Mouse (Mus musculus): ENCODE data around the gene Gm813. TPM values are rescaled to one million over a fixed set of nuclear protein-coding genes. Genes with fewer than 3 reads are reported as not detected.
"Not testable (repeated sequence)": the region's sequence is repeated elsewhere in the genome, so short reads cannot be mapped to it uniquely, and the experiment has no call there.

The Gm813 gene
- not detected in 3 replicates for total RNA-seq (2017)

DNA sequence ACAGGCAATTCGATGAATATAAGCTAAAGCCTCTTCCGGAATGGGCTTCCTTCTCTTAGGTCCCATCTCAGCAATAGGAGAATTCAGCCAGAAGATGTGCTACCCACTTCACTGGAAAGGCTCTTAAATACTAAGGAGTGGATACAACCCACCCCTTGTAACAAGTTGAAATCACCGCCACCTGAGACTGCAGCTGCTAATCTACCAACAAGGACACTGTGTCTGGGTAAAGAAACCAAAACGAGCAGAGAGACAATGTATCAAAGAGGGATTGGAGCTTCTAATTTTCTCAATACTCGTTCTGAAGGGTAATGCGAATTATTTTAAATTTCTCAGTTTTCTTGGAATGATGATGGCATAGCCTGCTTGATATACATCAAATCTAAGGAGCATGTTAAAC lies at the start of gene Gm813:
Gene Gm813, minus strand, starts transcription at position 101 of the 400 bp plus-strand sequence.
- ATAC-seq (replicated peaks; ENCODE audit: insufficient number of reproducible peaks, low FRiP score, low TSS enrichment, poor library complexity, severe bottlenecking) = no peak

DNA sequence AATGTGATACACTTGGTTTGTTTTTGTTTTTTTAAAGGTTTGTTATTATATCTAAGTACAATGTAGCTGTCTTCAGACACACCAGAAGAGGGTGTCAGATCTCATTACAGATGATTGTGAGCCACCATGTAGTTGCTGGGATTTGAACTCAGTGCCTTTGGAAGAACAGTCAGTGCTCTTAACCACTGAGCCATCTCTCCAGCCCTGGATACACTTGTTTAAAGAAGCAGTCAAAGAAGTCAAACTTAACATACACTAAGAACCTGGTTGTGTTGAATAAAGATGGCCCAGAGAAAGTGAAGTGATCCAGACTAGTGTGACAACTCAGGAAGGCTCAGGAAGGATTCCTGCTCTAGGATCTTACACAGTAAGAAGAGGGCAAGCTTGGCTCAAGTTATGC lies 48.4 kb upstream of the Gm813 start:
- ATAC-seq (replicated peaks; ENCODE audit: insufficient number of reproducible peaks, low FRiP score, low TSS enrichment, poor library complexity, severe bottlenecking) = not testable (repeated sequence)

DNA sequence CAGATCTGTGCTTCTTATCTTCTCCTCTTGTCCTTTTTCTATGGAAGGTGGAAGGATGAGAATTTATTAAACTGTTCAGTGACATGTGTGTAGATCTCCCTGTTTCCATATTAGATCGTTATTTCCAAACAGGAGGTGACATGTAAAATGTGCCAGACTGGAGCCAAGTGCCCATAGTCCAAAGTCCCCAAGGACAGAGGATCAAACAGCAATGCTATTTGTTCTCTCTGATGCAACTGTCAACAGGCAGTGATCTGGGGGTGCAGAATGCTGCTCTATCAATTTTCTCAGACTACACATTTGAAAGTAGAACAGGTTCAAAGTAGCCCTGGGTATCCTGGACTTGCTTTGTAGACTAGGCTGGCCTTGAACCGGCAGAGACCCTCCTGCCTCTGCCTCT lies 47.0 kb upstream of the Gm813 start:
- no peak for ATAC-seq (replicated peaks; ENCODE audit: insufficient number of reproducible peaks, low FRiP score, low TSS enrichment, poor library complexity, severe bottlenecking)

DNA sequence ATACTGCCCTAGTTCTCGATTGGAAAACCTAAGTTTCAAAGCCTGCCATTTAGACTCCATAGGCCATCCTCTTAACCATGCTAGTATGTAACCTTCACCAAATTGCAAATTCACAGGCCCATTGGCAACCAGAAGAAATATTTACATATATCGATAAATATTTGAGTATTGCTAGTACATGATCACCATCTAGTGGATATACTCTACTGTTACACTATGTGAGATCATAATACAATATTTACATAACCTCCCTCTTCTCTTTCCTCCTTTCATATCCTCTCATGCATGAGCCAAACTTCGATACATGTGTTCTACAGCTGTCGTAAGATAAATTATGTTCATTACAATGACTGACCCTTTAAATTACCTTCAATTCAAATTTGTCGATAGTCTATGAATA lies 46.2 kb upstream of the Gm813 start:
- ATAC-seq (replicated peaks; ENCODE audit: insufficient number of reproducible peaks, low FRiP score, low TSS enrichment, poor library complexity, severe bottlenecking) = 0 out of 2 replicates have a peak, but pooled peaks have one; percentile 35

DNA sequence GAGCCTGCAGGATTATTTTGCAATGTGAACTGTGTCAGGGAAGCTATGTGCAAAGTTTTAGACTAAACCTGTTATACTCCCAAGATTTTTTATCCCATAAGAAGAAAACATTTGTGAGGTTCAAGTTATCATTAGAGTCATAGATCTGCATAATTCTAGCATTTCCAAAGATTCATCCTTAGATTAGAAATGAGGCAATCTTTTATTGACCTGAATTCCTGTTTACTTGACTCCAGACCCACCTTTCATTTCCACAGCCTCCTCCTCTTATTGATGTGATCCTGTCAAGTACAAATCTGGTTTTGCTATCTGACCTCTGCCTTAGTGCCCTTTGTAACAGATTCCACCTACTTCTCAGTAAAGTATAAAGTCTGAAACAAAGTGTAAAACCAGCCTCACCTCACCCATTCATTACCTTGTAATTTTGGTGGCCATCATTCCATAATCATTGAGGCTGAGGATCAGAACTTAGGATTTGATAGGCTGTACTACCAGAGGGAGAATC lies 45.6 kb upstream of the Gm813 start:
- no peak for ATAC-seq (replicated peaks; ENCODE audit: insufficient number of reproducible peaks, low FRiP score, low TSS enrichment, poor library complexity, severe bottlenecking)

DNA sequence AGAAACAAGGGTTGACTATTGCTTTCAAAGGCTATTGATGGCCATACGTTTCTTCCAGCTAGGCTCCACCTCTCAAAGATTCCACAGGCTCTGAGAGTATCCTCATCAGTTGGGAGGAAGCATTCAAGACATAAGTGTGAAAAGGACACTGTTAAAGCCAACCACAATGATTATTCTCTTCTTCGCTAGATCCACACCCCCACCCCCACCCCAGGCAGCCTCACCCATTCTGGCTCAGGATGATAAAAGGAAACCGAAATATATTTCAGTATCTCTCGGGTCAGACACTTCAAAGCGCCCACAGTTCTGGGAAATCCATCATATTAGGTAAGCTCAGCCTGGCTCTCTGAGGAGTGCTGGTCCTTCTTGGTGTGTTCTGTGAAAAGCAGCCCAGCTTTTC lies 45.0 kb upstream of the Gm813 start:
- no peak for ATAC-seq (replicated peaks; ENCODE audit: insufficient number of reproducible peaks, low FRiP score, low TSS enrichment, poor library complexity, severe bottlenecking)

DNA sequence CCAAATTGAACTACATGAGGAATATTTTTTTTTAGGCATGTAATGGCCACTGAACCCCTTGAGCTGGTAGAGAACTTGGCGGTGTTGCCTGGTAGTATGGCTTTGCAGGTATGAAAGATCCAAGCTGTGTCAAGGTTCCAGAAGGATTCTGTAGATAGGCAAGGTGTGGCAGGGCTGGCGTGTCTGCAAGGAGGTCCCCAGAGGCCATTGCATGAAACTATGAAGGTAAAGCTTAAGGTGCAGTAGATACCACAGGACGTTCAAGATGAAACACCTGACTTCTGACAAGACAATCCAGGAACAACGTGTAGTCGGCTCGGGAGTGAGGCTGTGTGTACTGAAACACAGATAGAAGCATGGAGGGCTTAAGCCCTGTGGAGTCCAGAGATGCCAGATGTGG lies 41.9 kb upstream of the Gm813 start:
- no peak for ATAC-seq (replicated peaks; ENCODE audit: insufficient number of reproducible peaks, low FRiP score, low TSS enrichment, poor library complexity, severe bottlenecking)

DNA sequence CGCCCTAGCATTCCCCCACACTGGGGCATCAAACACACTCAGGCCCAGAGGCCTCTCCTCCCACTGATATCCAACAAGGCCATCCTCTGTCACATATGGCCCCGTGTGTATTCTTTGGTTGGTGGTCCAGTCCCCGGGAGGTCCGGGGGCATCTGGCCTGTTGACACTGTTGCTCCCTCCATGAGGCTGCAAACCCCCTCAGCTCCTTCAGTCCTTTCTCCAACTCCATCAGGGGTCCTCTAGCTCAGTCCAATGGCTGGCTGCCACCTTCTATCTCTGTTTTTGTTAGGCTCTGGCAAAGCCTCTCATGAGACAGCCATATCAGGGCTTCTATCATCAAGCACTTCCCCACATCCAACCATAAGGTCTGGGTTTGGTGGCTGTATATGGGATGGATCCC lies 39.7 kb upstream of the Gm813 start:
- ATAC-seq (replicated peaks; ENCODE audit: insufficient number of reproducible peaks, low FRiP score, low TSS enrichment, poor library complexity, severe bottlenecking) = no peak

DNA sequence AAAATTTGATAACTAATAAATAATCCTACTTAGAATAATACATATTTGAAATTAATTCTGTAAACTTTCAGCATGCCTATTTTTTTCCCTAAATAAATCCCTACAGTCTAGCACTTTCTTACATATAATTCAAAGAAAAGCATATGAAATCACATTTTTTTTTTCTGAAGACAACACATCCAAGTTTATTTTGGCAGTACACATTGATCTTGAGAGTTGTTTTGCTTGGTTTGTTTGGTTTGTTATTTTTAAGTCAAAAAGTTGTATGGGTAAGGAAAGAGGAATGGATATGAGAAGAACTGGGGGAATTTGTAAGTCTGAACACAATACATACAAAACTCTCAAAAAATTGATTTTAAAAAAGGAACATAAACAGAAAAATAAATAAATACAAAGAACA lies 39.0 kb upstream of the Gm813 start:
- no peak for ATAC-seq (replicated peaks; ENCODE audit: insufficient number of reproducible peaks, low FRiP score, low TSS enrichment, poor library complexity, severe bottlenecking)

DNA sequence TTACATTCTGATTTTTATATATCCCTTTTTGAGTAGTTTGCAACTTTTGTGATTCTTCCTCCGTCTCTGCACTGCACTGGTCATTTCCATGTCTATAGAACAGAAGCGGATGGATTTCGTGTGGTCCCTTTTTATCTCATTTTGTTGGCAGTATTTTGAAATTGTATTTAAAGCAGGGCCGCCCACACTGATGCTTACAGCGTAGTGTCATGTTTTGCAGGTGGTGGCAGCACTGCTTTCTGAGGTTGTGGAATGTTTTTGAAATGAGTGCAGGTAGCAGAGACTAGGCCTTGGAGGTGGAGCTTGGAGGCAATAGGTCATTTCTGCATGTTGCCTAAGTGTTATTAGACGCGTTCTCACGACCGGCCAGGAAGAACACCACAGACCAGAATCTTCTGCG lies 33.2 kb upstream of the Gm813 start:
- ATAC-seq (replicated peaks; ENCODE audit: insufficient number of reproducible peaks, low FRiP score, low TSS enrichment, poor library complexity, severe bottlenecking) = no peak

DNA sequence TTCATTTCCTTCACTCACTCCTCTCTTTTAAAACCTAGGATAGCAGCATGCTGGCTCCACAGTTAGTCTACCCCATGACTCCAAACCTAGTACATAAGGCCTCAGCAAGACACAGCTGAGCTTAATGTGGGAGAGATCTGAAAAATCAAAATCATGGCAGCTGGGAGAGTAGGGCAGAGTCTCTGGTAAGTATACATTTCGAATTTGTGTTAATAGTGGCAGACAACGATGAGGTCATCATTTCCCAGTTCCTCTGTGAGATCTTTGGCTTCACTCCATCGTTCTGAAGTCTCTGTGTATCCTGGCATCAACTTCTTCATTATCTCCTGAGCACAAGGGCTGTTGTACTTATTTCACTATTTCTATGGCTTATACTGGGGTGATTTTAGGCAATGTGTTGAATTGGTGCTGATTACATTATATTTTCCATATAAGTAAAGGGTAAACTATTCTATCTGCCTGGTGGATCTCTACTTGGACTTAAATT lies 22.0 kb upstream of the Gm813 start, which contains the start of gene E330017A01Rik:
Gene E330017A01Rik, minus strand, starts transcription at position 51 of the 487 bp plus-strand sequence.
- ATAC-seq (replicated peaks; ENCODE audit: insufficient number of reproducible peaks, low FRiP score, low TSS enrichment, poor library complexity, severe bottlenecking) = no peak

DNA sequence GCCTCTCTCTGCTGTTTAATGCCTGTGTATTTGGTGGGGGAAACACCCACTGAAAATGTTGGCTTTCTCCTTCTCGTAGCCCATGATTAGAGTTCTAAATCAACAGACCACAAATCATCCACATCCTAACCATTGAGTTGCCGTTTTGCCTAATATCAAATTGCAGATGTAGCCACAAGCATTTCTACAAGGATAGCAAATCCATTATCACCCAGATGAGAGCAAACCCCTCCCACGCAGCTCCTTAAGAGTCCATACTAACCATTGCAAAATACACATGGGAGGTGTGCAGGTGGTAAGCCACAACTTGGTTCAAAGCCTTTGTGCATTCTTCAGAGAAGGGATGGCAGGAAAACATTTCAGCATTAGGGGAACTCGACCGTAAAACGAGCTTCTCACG lies 21.2 kb upstream of the Gm813 start:
- ATAC-seq (replicated peaks; ENCODE audit: insufficient number of reproducible peaks, low FRiP score, low TSS enrichment, poor library complexity, severe bottlenecking) = no peak

DNA sequence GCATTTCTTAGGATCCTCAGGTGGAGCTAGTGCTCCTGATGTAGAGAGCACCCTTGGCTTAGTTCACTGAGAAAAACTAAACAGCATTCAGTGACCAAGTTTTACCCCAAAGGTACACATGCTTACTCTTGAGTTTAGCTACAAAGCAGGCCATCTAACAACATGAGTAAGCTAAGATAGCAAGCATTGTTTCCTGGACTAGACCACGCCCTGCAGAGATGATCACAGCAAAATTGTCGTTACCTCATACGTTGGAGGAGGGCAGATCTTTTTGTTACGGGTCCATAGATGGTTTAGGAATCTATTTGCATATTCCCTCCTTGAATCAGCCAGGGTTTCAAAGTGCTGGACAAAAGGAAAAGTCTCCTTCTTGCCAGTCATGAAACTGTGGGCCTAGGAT lies 20.7 kb upstream of the Gm813 start:
- ATAC-seq (replicated peaks; ENCODE audit: insufficient number of reproducible peaks, low FRiP score, low TSS enrichment, poor library complexity, severe bottlenecking) = no peak

DNA sequence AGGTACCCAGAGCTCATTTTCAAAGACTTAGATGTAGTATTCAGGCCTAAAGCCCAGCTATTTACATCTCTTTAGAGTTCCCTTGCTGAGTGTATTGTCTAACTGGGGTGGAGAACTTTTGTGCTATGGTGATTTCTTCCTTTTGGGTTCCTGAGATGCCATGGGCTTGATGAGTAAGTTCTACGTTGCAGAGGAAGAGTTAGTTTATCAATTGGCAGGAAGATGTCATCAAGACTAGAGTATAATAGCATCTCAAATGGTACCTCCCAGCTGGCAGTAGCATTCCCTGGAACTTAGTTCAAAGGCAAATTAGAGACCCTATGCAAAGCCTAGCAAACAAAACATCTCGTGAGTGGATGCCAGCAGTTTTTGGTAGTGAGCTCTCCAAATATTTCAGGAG lies 19.1 kb upstream of the Gm813 start:
- no peak for ATAC-seq (replicated peaks; ENCODE audit: insufficient number of reproducible peaks, low FRiP score, low TSS enrichment, poor library complexity, severe bottlenecking)

DNA sequence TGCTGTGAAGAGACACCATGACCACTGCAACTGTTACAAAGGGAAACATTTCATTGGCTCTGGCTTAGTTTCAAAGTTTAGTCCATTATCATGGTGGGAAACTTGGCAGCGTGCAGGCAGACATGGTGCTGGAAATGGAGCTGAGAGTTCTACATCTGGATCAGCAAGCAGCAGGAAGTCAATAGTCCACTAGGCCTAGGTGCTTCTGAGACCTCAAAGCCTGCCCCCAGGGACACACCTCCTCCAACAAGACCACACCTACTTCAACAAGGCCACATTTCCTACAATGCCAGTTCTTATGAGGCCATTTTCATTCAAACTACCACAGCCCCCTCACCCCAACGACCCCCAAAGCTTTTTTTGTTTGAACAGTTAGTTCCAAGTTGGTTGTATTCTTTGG lies 13.0 kb upstream of the Gm813 start:
- ATAC-seq (replicated peaks; ENCODE audit: insufficient number of reproducible peaks, low FRiP score, low TSS enrichment, poor library complexity, severe bottlenecking) = no peak

DNA sequence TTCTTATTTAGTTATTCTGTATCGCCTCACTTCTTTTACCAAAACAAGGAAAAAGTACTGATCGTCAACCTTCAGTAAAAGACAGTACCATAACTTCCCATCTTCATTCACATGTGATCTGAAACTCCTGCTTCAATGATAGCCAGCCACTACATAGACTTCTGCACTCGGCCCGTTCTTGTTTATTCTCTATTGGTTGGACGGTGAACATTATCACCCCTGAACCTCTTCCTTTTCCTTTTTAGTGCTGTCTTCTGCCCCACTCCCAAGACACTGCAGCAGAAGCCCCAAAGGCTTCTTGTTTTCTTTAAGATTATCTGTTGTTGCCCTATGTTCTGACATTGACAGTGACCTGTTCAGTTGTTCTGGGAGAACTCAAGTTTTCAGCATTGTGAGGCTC lies 12.2 kb upstream of the Gm813 start:
- no peak for ATAC-seq (replicated peaks; ENCODE audit: insufficient number of reproducible peaks, low FRiP score, low TSS enrichment, poor library complexity, severe bottlenecking)

DNA sequence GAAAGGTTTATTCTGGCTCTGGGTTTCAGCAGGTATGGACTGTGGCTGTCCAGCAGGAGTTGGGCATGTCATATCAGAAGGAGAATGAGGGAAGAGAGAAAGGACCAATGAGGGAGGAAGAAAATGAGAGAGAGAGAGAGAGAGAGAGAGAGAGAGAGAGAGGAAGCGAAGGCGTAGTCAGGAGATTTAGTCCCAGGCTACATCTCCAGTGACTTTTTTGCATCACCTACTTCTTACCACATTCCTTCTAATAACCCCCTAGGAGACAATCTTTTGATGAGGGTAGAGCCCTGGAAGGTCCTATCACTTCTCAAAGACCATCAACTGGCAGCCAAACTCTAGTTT lies 11.5 kb upstream of the Gm813 start:
- ATAC-seq (replicated peaks; ENCODE audit: insufficient number of reproducible peaks, low FRiP score, low TSS enrichment, poor library complexity, severe bottlenecking) = no peak

DNA sequence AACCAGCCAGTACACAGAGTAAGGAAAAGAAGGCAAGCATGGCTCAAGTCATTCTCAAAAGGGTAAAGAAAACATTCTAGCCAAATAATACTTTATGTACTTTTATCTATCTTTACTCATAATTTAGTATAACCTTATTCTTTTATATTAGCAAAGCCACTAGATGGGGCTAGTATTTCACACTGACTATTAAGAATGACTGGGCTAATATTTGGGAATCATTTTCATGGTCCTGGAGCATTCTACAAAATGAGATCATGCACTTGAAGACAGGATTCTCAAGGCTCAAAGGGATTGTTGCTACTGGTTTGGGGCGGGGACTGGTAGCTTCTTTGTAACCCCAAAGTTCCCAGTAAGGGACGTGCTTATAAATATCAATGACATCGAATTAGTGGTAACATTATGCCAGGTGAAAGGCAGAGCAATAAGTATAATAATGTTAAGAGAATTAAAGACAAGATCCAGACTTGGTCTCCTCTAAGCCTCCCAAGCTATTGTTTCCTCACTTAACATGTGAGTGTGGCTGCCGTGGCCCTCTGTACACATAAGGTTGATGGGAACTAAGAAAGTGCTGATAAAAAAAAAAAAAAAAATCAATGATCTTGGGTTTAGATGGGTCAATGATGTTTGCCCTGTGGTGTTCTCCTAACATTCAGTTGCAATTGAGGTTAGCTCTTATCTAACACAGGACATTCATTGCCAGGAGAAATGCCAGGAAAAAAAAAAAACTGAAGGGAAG lies 11.0 kb upstream of the Gm813 start:
- no peak for ATAC-seq (replicated peaks; ENCODE audit: insufficient number of reproducible peaks, low FRiP score, low TSS enrichment, poor library complexity, severe bottlenecking)

DNA sequence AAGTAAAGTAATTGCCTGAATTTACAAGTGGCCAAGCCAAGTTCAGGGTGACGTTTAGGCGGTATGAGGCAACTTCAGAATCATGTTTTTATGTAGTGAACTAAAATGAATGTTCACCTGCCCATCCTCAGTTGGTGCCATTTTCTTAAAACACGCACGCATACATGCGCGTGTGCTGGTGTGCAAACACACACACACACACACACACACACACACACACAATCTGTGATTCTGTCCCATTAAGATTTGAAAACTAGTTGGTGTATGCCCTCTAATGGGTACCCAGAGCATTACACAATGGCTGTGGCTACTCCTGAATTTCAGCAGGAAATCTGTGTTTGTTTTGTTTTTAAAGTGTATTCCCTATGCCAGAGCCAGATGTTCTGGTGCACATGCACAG lies 7.2 kb upstream of the Gm813 start:
- ATAC-seq (replicated peaks; ENCODE audit: insufficient number of reproducible peaks, low FRiP score, low TSS enrichment, poor library complexity, severe bottlenecking) = no peak

DNA sequence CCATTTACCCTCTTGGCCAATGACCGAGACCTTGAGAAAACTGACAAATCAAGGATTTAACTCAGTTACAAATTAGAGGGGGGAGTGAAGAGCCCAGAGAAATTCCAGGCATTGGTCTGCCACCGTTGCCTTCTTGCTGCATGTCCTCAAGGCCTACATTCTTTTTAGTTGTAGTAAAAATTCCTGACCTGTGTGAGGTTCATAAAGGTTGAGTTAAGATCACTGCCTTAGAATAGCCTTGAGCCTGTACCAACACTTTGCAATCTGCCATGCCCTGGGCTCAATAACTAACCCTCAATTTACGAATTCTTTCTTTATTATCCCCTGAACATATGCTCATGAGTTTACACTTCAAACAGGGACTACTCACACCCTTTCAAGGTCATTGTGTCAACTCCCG lies 6.3 kb upstream of the Gm813 start:
- ATAC-seq (replicated peaks; ENCODE audit: insufficient number of reproducible peaks, low FRiP score, low TSS enrichment, poor library complexity, severe bottlenecking) = no peak

DNA sequence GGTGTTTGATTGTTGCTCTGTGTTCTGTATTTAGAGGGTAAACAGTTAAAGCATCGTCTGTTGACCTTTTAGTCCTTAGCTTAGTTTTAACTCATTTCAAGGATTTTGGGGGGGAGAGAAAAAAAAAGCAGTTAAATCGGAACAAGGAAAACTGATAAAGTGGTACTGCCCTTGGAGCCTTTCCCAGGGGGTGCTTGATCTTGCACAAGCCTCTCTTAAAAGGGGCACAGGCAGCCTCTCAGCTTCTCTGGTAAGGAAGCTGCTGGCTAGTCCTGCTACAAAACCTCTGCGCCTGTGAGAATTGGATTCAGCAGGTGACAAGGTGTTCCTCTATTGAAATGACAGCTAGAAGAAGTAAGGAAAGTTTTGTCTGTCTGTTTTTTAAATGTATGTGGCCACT lies 5.6 kb upstream of the Gm813 start:
- no peak for ATAC-seq (replicated peaks; ENCODE audit: insufficient number of reproducible peaks, low FRiP score, low TSS enrichment, poor library complexity, severe bottlenecking)

All from monocyte, adult 5-6 weeks (primary cell).